Mouse (Mus musculus) cerebellum, postnatal 25 days (tissue): ENCODE results near the gene Btbd16.

Source experiments
- DNase-seq, 2 experiments: peaks; one replicate each; pipeline ENCODE4 v3.0.0; 2021; ENCODE audit warnings: mixed read lengths in 2 of 2

Btbd16 gene

GRCm38 (mm10) chr7:130773914-130774630, at the start of gene Btbd16:
TSS of gene Btbd16 (plus strand) at chr7:130774069.
- no peak for DNase-seq

GRCm38 (mm10) chr7:130726185-130726584, 47.7 kb upstream of the Btbd16 start:
- DNase-seq, result no peak

- no peak for DNase-seq
These were observed 47.0 kb upstream of the Btbd16 start for GRCm38 (mm10) chr7:130726724-130727422.

- DNase-seq, result no peak
These were observed 46.3 kb upstream of the Btbd16 start for GRCm38 (mm10) chr7:130727560-130727959.

GRCm38 (mm10) chr7:130731792-130732191, 42.1 kb upstream of the Btbd16 start:
- DNase-seq, result no peak

- DNase-seq, result no peak
These were observed 41.0 kb upstream of the Btbd16 start for GRCm38 (mm10) chr7:130732908-130733307.

GRCm38 (mm10) chr7:130733423-130733822, 40.4 kb upstream of the Btbd16 start:
- DNase-seq, result no peak

- peak in 1 of 2 experiments; percentile 7 for DNase-seq
These were observed 39.6 kb upstream of the Btbd16 start for GRCm38 (mm10) chr7:130734195-130734787.

GRCm38 (mm10) chr7:130741099-130741498, 32.8 kb upstream of the Btbd16 start:
- DNase-seq, result no peak

- no peak for DNase-seq
These were observed 30.4 kb upstream of the Btbd16 start for GRCm38 (mm10) chr7:130743239-130744025.

GRCm38 (mm10) chr7:130749165-130749564, 24.7 kb upstream of the Btbd16 start:
- DNase-seq, result no peak

- DNase-seq, result no peak
These were observed 22.9 kb upstream of the Btbd16 start for GRCm38 (mm10) chr7:130750752-130751490.

GRCm38 (mm10) chr7:130751678-130752077, 22.2 kb upstream of the Btbd16 start:
- DNase-seq, result no peak

GRCm38 (mm10) chr7:130754790-130755189, 19.1 kb upstream of the Btbd16 start:
- DNase-seq, result peak; percentile 42 to 57

GRCm38 (mm10) chr7:130756343-130756835, 17.5 kb upstream of the Btbd16 start:
- no peak for DNase-seq

- DNase-seq, result no peak
These were observed 16.5 kb upstream of the Btbd16 start for GRCm38 (mm10) chr7:130757326-130757865.

GRCm38 (mm10) chr7:130762071-130762897, 11.6 kb upstream of the Btbd16 start:
- DNase-seq, result peak; percentile 76 to 84

GRCm38 (mm10) chr7:130764160-130764559, 9.7 kb upstream of the Btbd16 start:
- no peak for DNase-seq

GRCm38 (mm10) chr7:130766411-130767170, 7.3 kb upstream of the Btbd16 start:
- DNase-seq, result peak; percentile 49 to 57

GRCm38 (mm10) chr7:130768151-130768550, 5.7 kb upstream of the Btbd16 start:
- no peak for DNase-seq
